Mouse (Mus musculus) embryonic facial prominence, embryonic 14.5 days (tissue): ENCODE data around the gene Hnrnpdl. TPM values are rescaled to one million over a fixed set of nuclear protein-coding genes. Genes with fewer than 3 reads are reported as not detected.
A peak's percentile ranks its signal among the peaks of the same experiment; 100 is the strongest.

Experiments used
- ATAC-seq: fragments of 200-750 bp; cut with Nextera tagmentation; 2 replicates; pipeline ENCODE4 v1.8.0; 2017; ENCODE audit warnings: low read depth, moderate number of reproducible peaks, moderate TSS enrichment
- DNase-seq: peaks from one replicate; pipeline ENCODE4 v3.0.0-alpha.2; 2015; ENCODE audit warnings: low spot score
- H3K27ac ChIP-seq: fragments of 300-500 bp; sonication (generic); replicated peaks from 2 replicates; pipeline ENCODE4 v1.5.1; 2014; ENCODE audit warnings: low read depth, mild to moderate bottlenecking, low read length, moderate library complexity
- H3K27me3 ChIP-seq: fragments of 300-500 bp; sonication (generic); replicated peaks from 2 replicates; pipeline ENCODE4 v1.6.1; 2014; ENCODE audit warnings: low read length; ENCODE audit not compliant: control insufficient read depth, insufficient read depth
- H3K36me3 ChIP-seq: fragments of 300-500 bp; sonication (generic); 2 replicates; pipeline ENCODE4 v1.6.1; 2014; ENCODE audit warnings: low read length, mixed read lengths; ENCODE audit not compliant: control insufficient read depth, insufficient read depth
- H3K4me1 ChIP-seq: fragments of 300-500 bp; sonication (generic); 2 replicates; pipeline ENCODE4 v1.6.1; 2014; ENCODE audit warnings: antibody characterized with exemption, low read length; ENCODE audit not compliant: control insufficient read depth, insufficient read depth
- H3K4me2 ChIP-seq: fragments of 300-500 bp; sonication (generic); 2 replicates; pipeline ENCODE4 v1.6.1; 2014; ENCODE audit warnings: low read depth, mild to moderate bottlenecking, low read length, moderate library complexity, mixed read lengths
- H3K4me3 ChIP-seq: fragments of 300-500 bp; sonication (generic); 2 replicates; pipeline ENCODE4 v1.5.1; 2014; ENCODE audit warnings: low read depth, mild to moderate bottlenecking, low read length
- H3K9ac ChIP-seq: fragments of 300-500 bp; sonication (generic); 2 replicates; pipeline ENCODE4 v1.6.1; 2014; ENCODE audit warnings: low read depth, mild to moderate bottlenecking, low read length, moderate library complexity, mixed read lengths
- H3K9me3 ChIP-seq: fragments of 300-500 bp; sonication (generic); 2 replicates; pipeline ENCODE4 v1.6.1; 2016; ENCODE audit warnings: low read length; ENCODE audit not compliant: control insufficient read depth
- WGBS: fragments of 180-500 bp; shearing (Covaris S2); extraction: QIAGEN DNeasy Blood & Tissue Kit; methylation state at CpG from one replicate; pipeline ENCODE4 v1.1.7; 2014; 5-methylcytosine and 5-hydroxymethylcytosine counted together
- polyA plus RNA-seq: library from polyadenylated mRNA; unstranded; fragments of >200 nt; fragmentation: Nextera tagmentation; extraction: Ambion mirVana; gene quantifications from 2 replicates; pipeline ENCODE4 v1.2.1, GENCODE M21; 2014

The Hnrnpdl gene
- polyA plus RNA-seq, 1 experiment from 2014 or later, result 148 TPM

- ATAC-seq (no peak), DNase-seq (no peak)
- Histone ChIP-seq H3K36me3 (peaks cover 35% of the 10 kb centered on the region), H3K4me1 (no peaks in the 10 kb centered on the region), H3K4me2 (no peak overlapping the region), H3K27me3 (no peaks in the 10 kb centered on the region), H3K27ac (no peak overlapping the region), H3K9ac (no peak overlapping the region), H3K4me3 (no peak overlapping the region), H3K9me3 (no peaks in the 10 kb centered on the region)
- 91% methylated on average over 5 of the region's 5 CpGs for WGBS
Observed at GRCm38 (mm10) chr5:100071541-100071940, 32.1 kb upstream of the Hnrnpdl start.

- Histone ChIP-seq H3K36me3 (peaks cover 40% of the 10 kb centered on the region), H3K27me3 (no peaks in the 10 kb centered on the region), H3K4me1 (no peaks in the 10 kb centered on the region), H3K4me2 (no peak overlapping the region), H3K27ac (no peak overlapping the region), H3K4me3 (no peak overlapping the region), H3K9ac (no peak overlapping the region), H3K9me3 (no peaks in the 10 kb centered on the region)
- WGBS, result 24% methylated on average over 3 of the region's 3 CpGs
- DNase-seq, result peak; percentile 76
- ATAC-seq, result peak; percentile 66
Observed at GRCm38 (mm10) chr5:100070255-100070654, 30.8 kb upstream of the Hnrnpdl start.

DNA sequence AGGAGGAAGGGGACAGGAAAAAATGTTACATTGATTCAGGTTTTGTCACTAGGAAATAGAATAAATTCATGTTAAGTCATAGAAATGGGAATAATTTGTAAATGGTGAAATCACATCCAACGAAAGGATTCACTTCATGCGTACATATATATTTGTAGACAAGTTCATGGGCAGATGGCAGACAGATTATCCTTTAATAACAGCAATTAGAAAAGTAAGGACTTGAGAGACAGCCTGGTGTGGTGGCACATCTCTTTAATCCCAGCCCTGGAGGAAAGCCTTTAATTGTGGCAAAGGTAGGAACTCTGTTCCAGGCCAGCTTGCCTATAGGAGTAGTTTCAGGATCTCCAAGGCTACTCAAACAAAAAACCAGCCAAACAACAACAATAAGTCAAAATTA lies 30.1 kb upstream of the Hnrnpdl start:
- ATAC-seq (no peak), DNase-seq (no peak)
- Histone ChIP-seq H3K27me3 (no peaks in the 10 kb centered on the region), H3K4me1 (no peaks in the 10 kb centered on the region), H3K36me3 (peaks cover 40% of the 10 kb centered on the region), H3K27ac (no peak overlapping the region), H3K4me3 (no peak overlapping the region), H3K9me3 (no peaks in the 10 kb centered on the region), H3K9ac (no peak overlapping the region), H3K4me2 (no peak overlapping the region)
- 90% methylated on average over 2 of the region's 2 CpGs for whole genome bisulfite sequencing

DNA sequence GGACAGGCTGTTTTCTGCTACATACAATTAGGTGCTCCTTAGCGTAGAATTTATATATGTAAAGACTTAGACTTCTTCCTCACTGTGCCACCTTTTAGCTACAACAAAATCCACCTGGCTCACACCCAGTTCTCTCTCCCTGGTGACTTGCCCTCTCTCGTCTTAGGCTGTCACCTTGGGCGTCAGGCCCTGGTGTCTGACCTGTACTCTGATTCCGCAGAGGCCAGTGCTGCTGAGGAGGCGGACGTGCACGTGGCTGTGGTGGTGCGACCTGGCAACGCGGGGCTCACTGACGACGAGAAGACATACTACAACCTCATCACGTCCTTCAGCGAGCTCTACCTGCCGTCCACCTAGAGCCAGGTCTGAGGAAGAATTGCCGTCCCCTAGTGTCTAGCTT lies 28.1 kb upstream of the Hnrnpdl start:
- ATAC-seq (no peak), DNase-seq (no peak)
- no peaks in the 10 kb centered on the region for H3K27me3 ChIP-seq
- no peaks in the 10 kb centered on the region for H3K9me3 ChIP-seq
- no peak overlapping the region for H3K9ac ChIP-seq
- no peaks in the 10 kb centered on the region for H3K4me1 ChIP-seq
- no peak overlapping the region for H3K4me3 ChIP-seq
- no peak overlapping the region for H3K4me2 ChIP-seq
- H3K27ac ChIP-seq, result no peak overlapping the region
- peaks cover 46% of the 10 kb centered on the region for H3K36me3 ChIP-seq
- WGBS, result 92% methylated on average over 16 of the region's 16 CpGs

- peaks cover 54% of the 10 kb centered on the region for H3K36me3 ChIP-seq
- no peak overlapping the region for H3K4me2 ChIP-seq
- H3K4me1 ChIP-seq, result no peaks in the 10 kb centered on the region
- WGBS, result 91% methylated on average over 14 of the region's 14 CpGs
- DNase-seq (no peak), ATAC-seq (no peak)
- no peaks in the 10 kb centered on the region for H3K27me3 ChIP-seq
- no peak overlapping the region for H3K4me3 ChIP-seq
- no peak overlapping the region for H3K9ac ChIP-seq
- no peaks in the 10 kb centered on the region for H3K9me3 ChIP-seq
- no peak overlapping the region for H3K27ac ChIP-seq
Observed at GRCm38 (mm10) chr5:100060876-100061275, 21.4 kb upstream of the Hnrnpdl start.

DNA sequence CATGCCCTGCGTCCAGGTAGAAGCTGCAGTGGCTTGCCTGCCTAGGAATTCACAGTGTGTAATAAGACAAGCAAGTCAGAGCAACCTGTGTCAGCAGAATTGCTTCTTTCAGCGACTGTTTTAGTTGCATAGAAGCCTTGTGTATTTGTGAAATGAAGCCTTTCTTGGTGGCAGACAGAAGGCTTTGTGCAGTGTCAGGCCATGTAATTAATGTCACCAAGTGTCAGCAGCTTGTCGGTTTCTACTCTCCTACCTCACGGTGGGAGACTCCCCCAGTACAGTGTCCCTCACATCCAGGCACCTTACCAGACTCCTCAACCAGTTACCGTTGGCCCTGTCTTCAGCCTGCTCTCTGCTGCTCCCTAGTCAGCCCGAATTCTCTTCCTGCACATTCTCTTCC lies 19.9 kb upstream of the Hnrnpdl start:
- Histone ChIP-seq H3K4me1 (no peaks in the 10 kb centered on the region), H3K9me3 (no peaks in the 10 kb centered on the region), H3K27ac (no peak overlapping the region), H3K27me3 (no peaks in the 10 kb centered on the region), H3K4me2 (no peak overlapping the region), H3K36me3 (peaks cover 52% of the 10 kb centered on the region), H3K4me3 (no peak overlapping the region), H3K9ac (no peak overlapping the region)
- ATAC-seq, result no peak; the same call in 1 of the 2 replicates
- WGBS, result 51% methylated on average over 6 of the region's 6 CpGs
- DNase-seq, result no peak

GRCm38 (mm10) chr5:100058729-100059128 lies 19.3 kb upstream of the Hnrnpdl start:
- H3K27me3 ChIP-seq, result no peaks in the 10 kb centered on the region
- 0 out of 2 replicates have a peak overlapping the region, but pooled peaks have one; percentile 6 for H3K27ac ChIP-seq
- WGBS, result 45% methylated on average over 6 of the region's 6 CpGs
- no peak overlapping the region for H3K4me2 ChIP-seq
- no peak overlapping the region for H3K9ac ChIP-seq
- ATAC-seq (peak; percentile 15; the same call in 1 of the 2 replicates), DNase-seq (no peak)
- no peaks in the 10 kb centered on the region for H3K9me3 ChIP-seq
- H3K4me3 ChIP-seq, result no peak overlapping the region
- no peaks in the 10 kb centered on the region for H3K4me1 ChIP-seq
- H3K36me3 ChIP-seq, result peaks cover 47% of the 10 kb centered on the region

DNA sequence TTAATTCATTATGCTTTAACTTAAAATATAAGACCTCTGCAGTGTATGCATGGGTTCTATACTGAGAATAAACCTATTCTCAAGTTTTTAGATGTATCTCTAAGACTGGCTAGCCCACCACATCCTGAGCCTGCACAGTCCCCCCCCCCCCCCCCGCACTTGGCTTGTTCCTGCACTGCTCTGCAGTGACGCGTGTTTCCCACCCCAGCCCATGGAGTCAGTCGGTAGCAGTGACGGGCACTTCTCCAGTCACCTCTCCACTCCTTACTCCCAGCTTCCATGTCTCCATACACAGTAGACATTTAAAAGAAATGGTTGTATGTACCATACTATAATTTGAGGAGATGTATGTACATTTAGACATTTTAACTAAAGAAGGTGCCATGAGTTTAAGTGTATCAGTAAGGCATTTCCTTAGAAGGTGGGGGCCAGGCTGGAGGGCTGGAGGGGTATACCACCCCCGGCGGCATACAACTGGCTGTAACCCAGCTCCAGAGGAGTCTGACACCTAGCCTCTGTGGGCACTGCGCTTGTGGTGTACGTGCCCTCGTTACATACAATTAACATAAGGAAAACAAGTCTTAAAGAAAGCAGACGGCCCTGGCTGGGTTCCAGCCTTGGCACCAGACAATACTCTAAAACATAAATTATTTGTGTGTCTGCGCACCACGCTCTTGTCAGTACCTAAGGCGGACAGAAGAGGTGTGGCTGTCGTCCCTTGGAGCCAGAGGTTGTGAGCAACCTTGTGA lies 18.2 kb upstream of the Hnrnpdl start:
- DNase-seq (no peak), ATAC-seq (no peak)
- WGBS, result 77% methylated on average over 14 of the region's 15 CpGs
- Histone ChIP-seq H3K27ac (no peak overlapping the region), H3K4me2 (no peak overlapping the region), H3K9me3 (no peaks in the 10 kb centered on the region), H3K4me3 (no peak overlapping the region), H3K27me3 (no peaks in the 10 kb centered on the region), H3K36me3 (peaks cover 37% of the 10 kb centered on the region), H3K4me1 (no peaks in the 10 kb centered on the region), H3K9ac (no peak overlapping the region)

DNA sequence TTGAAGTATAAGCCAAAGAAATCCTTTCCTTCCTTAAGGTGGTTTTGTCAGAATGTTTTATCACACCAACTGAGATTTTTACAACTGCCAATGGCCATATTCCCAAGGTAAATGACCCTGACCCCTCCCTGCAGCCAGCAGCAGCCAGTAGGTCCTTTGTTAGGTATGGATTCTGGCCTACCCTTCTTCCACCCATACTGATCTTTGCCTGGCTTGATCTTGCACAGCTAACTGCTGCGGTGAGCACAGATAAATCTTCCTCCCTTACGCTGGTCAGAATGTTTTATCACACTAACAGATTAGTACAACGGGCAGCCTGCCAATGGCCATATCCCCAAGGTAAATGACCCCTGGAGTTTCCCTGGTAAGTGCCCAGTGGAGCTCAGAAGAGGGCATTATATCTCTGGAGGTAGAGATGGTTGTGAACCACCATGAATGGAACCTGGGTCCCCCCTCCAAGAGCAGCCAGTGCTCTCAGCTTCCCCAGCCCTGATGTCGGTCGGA lies 16.5 kb upstream of the Hnrnpdl start:
- ATAC-seq (no peak), DNase-seq (no peak)
- Histone ChIP-seq H3K36me3 (peaks cover 24% of the 10 kb centered on the region), H3K27me3 (no peaks in the 10 kb centered on the region), H3K9me3 (no peaks in the 10 kb centered on the region), H3K27ac (no peak overlapping the region), H3K4me2 (no peak overlapping the region), H3K4me3 (no peak overlapping the region), H3K4me1 (no peaks in the 10 kb centered on the region), H3K9ac (no peak overlapping the region)
- 87% methylated on average over 5 of the region's 5 CpGs for WGBS
